ENCODE assay signal across 8 mouse cellular contexts in genomic region chr14:21048879-21049278, GRCm38 (mm10). TPM values are rescaled to one million over a fixed set of nuclear protein-coding genes. Genes with fewer than 3 reads are reported as not detected.
DNase-seq lines count a peak whose midpoint lies in the region; ATAC-seq lines count a peak whose summit lies in the region.

No protein-coding gene starts in this region.

- no peaks in the 10 kb centered on the region for H3K27me3 ChIP-seq in liver, embryonic 11.5 days (replicated peaks; ENCODE audit: control insufficient read depth, insufficient read depth, low read length)

- H3K9me3 ChIP-seq in liver, embryonic 11.5 days (ENCODE audit: control insufficient read depth, low read length) = no peaks in the 10 kb centered on the region

- no peak for ATAC-seq in CD4-positive, CD25-positive, alpha-beta regulatory T cell, adult 4 months
- ATAC-seq in liver, embryonic 11.5 days (replicated peaks; ENCODE audit: low FRiP score) = no peak
- ATAC-seq in megakaryocyte, adult 5-6 weeks (ENCODE audit: poor library complexity, severe bottlenecking) = 0 out of 2 replicates have a peak, but pooled peaks have one; percentile 28

- H3K27ac ChIP-seq in liver, embryonic 11.5 days (ENCODE audit: low read depth, low read length) = no peak overlapping the region

- H3K4me2 ChIP-seq in liver, embryonic 11.5 days = no peak overlapping the region

- DNase-seq in CD4-positive, CD25-positive, alpha-beta regulatory T cell, adult 2 months (ENCODE audit: low read depth, low spot score) = peak; percentile 77
- DNase-seq in liver = peak; percentile 49
- no peak for DNase-seq in liver, embryonic 11.5 days (ENCODE audit: low spot score)
- DNase-seq in gastrocnemius, postnatal 36 days = peak; percentile 31 to 39
- no peak for DNase-seq in left cerebral cortex, postnatal 25 days (ENCODE audit: low spot score in 2 of 2)
- no peak for DNase-seq in right cerebral cortex, adult 2 months (ENCODE audit: low spot score in 2 of 2)

- intact Hi-C loops in gastrocnemius, postnatal 36 days (cut with DNase I) = no loop called here
- intact Hi-C loops in left cerebral cortex, postnatal 25 days (cut with DNase I) = no loop called here

- 0 out of 2 replicates have a peak, but pooled peaks cover 3% of the 10 kb centered on the region for H3K4me1 ChIP-seq in liver, embryonic 11.5 days (replicated peaks; ENCODE audit: control insufficient read depth, insufficient read depth, low read length)

- H3K4me3 ChIP-seq in liver, embryonic 11.5 days (ENCODE audit: low read depth, low read length) = no peak overlapping the region

- H3K36me3 ChIP-seq in liver, embryonic 11.5 days (ENCODE audit: control insufficient read depth, insufficient read depth, low read length) = peaks cover 2% of the 10 kb centered on the region; the same call in 1 of the 2 replicates

- H3K9ac ChIP-seq in liver, embryonic 11.5 days (ENCODE audit: low read depth, low read length) = no peak overlapping the region

RNA-seq across cellular contexts. Expression of gene Ap3m1, which starts 3.4 kb away (rescaled TPM):
- polyA plus RNA-seq in CD4-positive, CD25-positive, alpha-beta regulatory T cell, adult 4 months (2017; shearing (Covaris generic)) = 10 to 100 TPM; 63.6 to 75.8 TPM
- polyA plus RNA-seq in liver, embryonic 11.5 days (2014; fragmentation: Nextera tagmentation; extraction: Ambion mirVana) = 55.7 and 75.0 TPM in 2 replicates
- total RNA-seq in gastrocnemius, postnatal 36 days (2021) = 10 to 100 TPM; 34.7 to 35.6 TPM
- total RNA-seq in megakaryocyte, adult 5-6 weeks (2015) = 66.8 and 78.9 TPM in 2 replicates
- 79.7 and 96.9 TPM in 2 replicates for total RNA-seq in megakaryocyte, adult 5-6 weeks (2017)
- 10 to 100 TPM; 69.6 to 70.4 TPM for total RNA-seq in left cerebral cortex, postnatal 25 days (2021)

RNA-seq across cellular contexts. Expression of gene Adk, which starts 3.5 kb away (rescaled TPM):
- 100 to 1,000 TPM; 117 to 132 TPM for polyA plus RNA-seq in CD4-positive, CD25-positive, alpha-beta regulatory T cell, adult 4 months (2017; shearing (Covaris generic))
- polyA plus RNA-seq in liver, embryonic 11.5 days (2014; fragmentation: Nextera tagmentation; extraction: Ambion mirVana) = 253 and 276 TPM in 2 replicates
- 100 to 1,000 TPM in 1 of 2 experiments, 10 to 100 TPM in 1; 94.0 to 111 TPM for total RNA-seq in gastrocnemius, postnatal 36 days (2021)
- total RNA-seq in megakaryocyte, adult 5-6 weeks (2015) = 41.2 and 47.1 TPM in 2 replicates
- 28.6 and 54.7 TPM in 2 replicates for total RNA-seq in megakaryocyte, adult 5-6 weeks (2017)
- total RNA-seq in left cerebral cortex, postnatal 25 days (2021) = 10 to 100 TPM; 66.5 to 76.3 TPM

Comparison
In these comparisons a context has a peak if more than half of its experiments do, and no peak if none do; other contexts are left out.
1. DNase-seq: peak in CD4-positive, CD25-positive, alpha-beta regulatory T cell, adult 2 months (single experiment), liver (single experiment) and gastrocnemius, postnatal 36 days (2 of 2); none in liver, embryonic 11.5 days (single experiment), left cerebral cortex, postnatal 25 days (0 of 2) and right cerebral cortex, adult 2 months (0 of 2).